Mouse (Mus musculus): ENCODE measurements at regions not wholly inside any gene's neighbourhood (a gene's known extent, or its start where the extent isn't known, plus 50 kb on each side); places are given as distances from the start of the nearest gene placed in this dataset.

GRCm38 (mm10) chr13:32530926-32531512 is 192.5 kb upstream of the Gmds start:
- no peak for TF ChIP-seq CTCF (IDR thresholded peaks at IDR 0.05)
- TF ChIP-seq EP300 (IDR thresholded peaks at IDR 0.05), result no peak
